Mouse (Mus musculus): ENCODE data around the gene Cys1.
"Not testable (repeated sequence)": the region's sequence is repeated elsewhere in the genome, so short reads cannot be mapped to it uniquely, and the experiment has no call there.

Gene Cys1

GRCm38 (mm10) chr12:24644125-24644571, 37.5 kb downstream of the Cys1 start:
- no peak for DNase-seq

DNA sequence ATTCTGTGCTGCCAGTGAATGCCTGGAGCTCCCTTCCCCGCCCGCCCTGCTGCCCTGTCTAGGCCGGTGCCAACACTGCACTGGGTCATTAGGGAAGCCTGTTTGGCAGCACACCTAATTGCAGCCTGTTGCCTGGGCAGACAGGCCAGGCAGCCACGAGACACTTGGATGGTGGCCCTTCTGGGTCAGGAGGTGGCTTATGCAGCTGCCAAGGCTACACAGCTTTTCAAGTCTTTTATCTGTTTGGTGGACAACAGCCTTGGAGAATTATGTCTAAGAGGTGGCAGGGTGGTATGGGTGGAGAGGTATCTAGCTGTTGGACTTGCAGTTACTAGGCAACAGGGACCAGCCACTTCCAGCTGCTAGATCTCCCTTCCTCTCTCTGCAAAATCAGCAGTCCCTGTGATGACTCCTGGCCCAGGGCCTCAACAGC, 39.2 kb downstream of the Cys1 start:
- DNase-seq = peak; percentile 74

DNA sequence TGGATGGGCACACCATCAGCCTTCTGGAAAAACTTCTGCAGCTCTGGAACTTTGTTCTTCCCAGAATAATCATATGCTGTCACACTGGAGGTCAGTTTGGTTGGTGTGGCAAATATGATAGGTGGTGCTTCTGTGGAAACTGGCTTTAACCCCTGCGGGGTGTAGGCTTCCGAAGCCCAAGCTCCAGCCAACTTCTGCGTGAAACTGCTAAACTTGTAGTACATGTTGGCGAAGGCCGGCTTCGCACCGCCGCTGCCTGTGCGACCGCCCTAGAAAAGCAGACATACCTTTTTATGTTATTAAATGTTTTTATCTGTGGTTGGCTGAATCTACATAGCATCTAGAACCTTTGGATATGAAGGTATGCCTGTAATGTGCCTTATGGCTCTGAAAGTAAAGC, 42.8 kb downstream of the Cys1 start:
- DNase-seq = not testable (repeated sequence)

- no peak for DNase-seq
These were observed 47.0 kb downstream of the Cys1 start for GRCm38 (mm10) chr12:24634648-24635047.

- DNase-seq = no peak
These were observed 47.4 kb downstream of the Cys1 start for GRCm38 (mm10) chr12:24634212-24634611.

DNA sequence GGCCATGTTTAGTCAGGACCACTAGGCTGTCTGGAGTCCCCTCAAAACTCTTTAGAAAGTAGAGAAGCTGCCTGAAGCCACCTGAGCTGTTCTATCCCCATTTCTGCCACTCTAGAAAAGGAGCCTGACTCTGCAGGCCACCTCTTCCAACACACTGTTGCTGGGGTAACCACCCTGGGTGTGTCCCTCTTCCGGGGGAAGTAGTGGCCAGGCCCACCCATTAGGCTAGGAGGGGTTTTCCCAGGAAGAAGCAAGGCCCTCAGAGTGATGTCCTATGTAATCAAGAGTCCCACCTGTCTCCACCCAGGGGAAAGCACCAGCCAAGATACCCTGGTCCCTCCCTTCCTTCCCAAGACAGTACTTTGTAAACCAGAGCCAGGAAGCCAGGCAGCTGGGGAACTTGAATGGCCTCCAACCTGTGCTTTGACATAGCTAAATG, 47.8 kb downstream of the Cys1 start:
- no peak for DNase-seq

DNA sequence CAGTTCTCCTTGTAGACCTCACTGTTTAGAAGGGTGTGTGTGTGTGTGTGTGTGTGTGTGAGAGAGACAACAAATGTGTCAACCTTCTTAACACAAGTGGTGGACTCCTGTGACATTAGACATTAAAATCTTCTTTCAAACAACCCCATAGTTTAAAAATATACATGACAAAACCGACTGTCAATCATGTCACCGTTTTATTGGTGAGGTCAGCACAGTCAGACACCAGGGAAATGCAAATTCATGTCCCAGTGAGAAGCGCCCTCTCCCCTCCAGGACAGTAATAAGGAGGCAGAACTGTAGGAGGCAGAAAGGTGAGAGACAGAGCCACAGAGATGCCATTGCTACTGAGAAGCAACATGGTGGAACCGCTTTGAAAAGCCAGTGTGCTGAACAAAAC, 49.2 kb downstream of the Cys1 start:
- no peak for DNase-seq

DNA sequence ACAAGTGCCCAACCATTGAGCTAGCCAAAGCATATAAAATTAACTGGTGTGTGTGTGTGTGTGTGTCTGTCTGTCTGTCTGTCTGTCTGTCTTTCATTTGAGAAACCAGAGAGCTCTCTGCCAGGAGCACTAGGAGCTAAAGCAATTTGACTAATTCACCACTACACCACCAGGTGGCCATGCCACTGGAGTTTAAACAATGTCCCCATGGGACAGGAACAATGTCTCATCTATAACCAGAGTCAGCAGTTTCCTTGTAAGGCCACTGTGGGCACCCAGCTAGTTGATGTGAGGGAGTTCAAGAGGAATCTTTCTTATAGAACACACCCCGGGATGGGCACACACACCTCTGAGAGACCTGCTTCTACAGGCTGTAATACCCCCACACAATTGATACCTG, 51.4 kb downstream of the Cys1 start:
- no peak for DNase-seq

GRCm38 (mm10) chr12:24627215-24627614, 54.4 kb downstream of the Cys1 start:
- no peak for DNase-seq

GRCm38 (mm10) chr12:24626401-24626800, 55.2 kb downstream of the Cys1 start:
- DNase-seq = no peak

GRCm38 (mm10) chr12:24623486-24624251, 57.9 kb downstream of the Cys1 start:
- DNase-seq = no peak

GRCm38 (mm10) chr12:24619436-24619835, 62.2 kb downstream of the Cys1 start:
- DNase-seq = no peak

Measured in cerebellum, adult 9-11 months (tissue).